Mouse (Mus musculus) cerebellum, postnatal 14 days (tissue): ENCODE results near the gene Gm45337.
A peak's percentile ranks its signal among the peaks of the same experiment; 100 is the strongest.

Source experiments
- DNase-seq, 2 experiments: peaks; one replicate each; pipeline ENCODE4 v3.0.0; 2021; ENCODE audit warnings: mixed read lengths in 2 of 2

Gene Gm45337

GRCm38 (mm10) chr7:142096701-142097100 lies 47.7 kb downstream of the Gm45337 start:
- peak; percentile 27 to 41 for DNase-seq

- peak; percentile 99 for DNase-seq
These were observed 49.0 kb downstream of the Gm45337 start, which contains the start of gene Dusp8 for GRCm38 (mm10) chr7:142095183-142095931. TSS of gene Dusp8 (minus strand) at chr7:142095843.

- peak; percentile 81 to 83 for DNase-seq
These were observed 49.9 kb downstream of the Gm45337 start for GRCm38 (mm10) chr7:142094301-142095143.

GRCm38 (mm10) chr7:142093696-142094240 lies 50.6 kb downstream of the Gm45337 start:
- DNase-seq, result no peak
